Mouse (Mus musculus) G1E (cell line): ENCODE measurements around the gene Rnf2. TPM values are rescaled to one million over a fixed set of nuclear protein-coding genes. Genes with fewer than 3 reads are reported as not detected.

Experiments used
- ATAC-seq: 2 replicates; pipeline ENCODE4 v1.8.0; 2016; ENCODE audit warnings: mild to moderate bottlenecking; ENCODE audit not compliant: insufficient number of reproducible peaks, poor library complexity, low FRiP score, severe bottlenecking; ENCODE audit errors: extremely low read depth
- DNase-seq: peaks from one replicate; pipeline ENCODE4 v3.0.0; 2012; ENCODE audit warnings: low spot score
- H3K27me3 ChIP-seq: 2 replicates; pipeline ENCODE4 v1.6.1; 2012; ENCODE audit warnings: mild to moderate bottlenecking, low read length, inconsistent platforms; ENCODE audit not compliant: insufficient read depth
- H3K36me3 ChIP-seq: replicated peaks from 2 replicates; pipeline ENCODE3; 2012; ENCODE audit warnings: mild to moderate bottlenecking, inconsistent platforms
- H3K4me1 ChIP-seq: 2 replicates; pipeline ENCODE4 v1.6.1; 2012; ENCODE audit warnings: low read depth, low read length, inconsistent platforms, mixed read lengths; ENCODE audit not compliant: insufficient read depth
- H3K4me3 ChIP-seq: 2 replicates; pipeline ENCODE4 v1.5.1; 2012; ENCODE audit warnings: low read depth, mild to moderate bottlenecking, inconsistent platforms, low read length, moderate library complexity, mixed read lengths
- H3K9me3 ChIP-seq: replicated peaks from 2 replicates; pipeline ENCODE4 v1.6.1; 2012; ENCODE audit warnings: inconsistent platforms
- CTCF ChIP-seq: IDR thresholded peaks from 2 replicates; pipeline ENCODE4 v1.5.1; 2012; ENCODE audit warnings: low read depth, low read length, inconsistent platforms, mixed read lengths
- GATA1 ChIP-seq: IDR thresholded peaks from 2 replicates; pipeline ENCODE4 v1.6.1; 2012; ENCODE audit warnings: borderline replicate concordance, low read length, inconsistent platforms, mixed read lengths
- GATA2 ChIP-seq: IDR thresholded peaks from 2 replicates; pipeline ENCODE4 v1.6.1; 2012; ENCODE audit warnings: low read depth, low read length, inconsistent platforms, borderline replicate concordance
- POLR2AphosphoS5 ChIP-seq: IDR thresholded peaks from 2 replicates; pipeline ENCODE4 v1.6.1; 2012; ENCODE audit warnings: low read depth, low read length, inconsistent platforms; ENCODE audit not compliant: insufficient replicate concordance
- TAL1 ChIP-seq: conservative IDR thresholded peaks from 2 replicates; pipeline ENCODE4 v1.6.1; 2012; ENCODE audit warnings: low read depth, low read length, inconsistent platforms, mixed read lengths
- polyA plus RNA-seq: library from polyadenylated mRNA; stranded (reverse); fragments of >175 nt; gene quantifications from 2 replicates; pipeline ENCODE4 v1.2.3, GENCODE M21; 2012
- total RNA-seq, 2 experiments: library from RNA; stranded (forward) in 1 of 2; stranded (reverse) in 1 of 2; fragments of 200-1000 nt in 1 of 2; fragments of >200 nt in 1 of 2; fragmentation: Nextera tagmentation in 1 of 2; gene quantifications; 2 replicates each; pipeline ENCODE4 v1.2.3; 2014 to 2017

Rnf2 gene
- total and polyA plus RNA-seq, 3 experiments = 92.5 to 192 (median 166) TPM

- no peak for TF ChIP-seq TAL1
- TF ChIP-seq GATA1 = no peak
- TF ChIP-seq POLR2AphosphoS5 = no peak
- no peak for TF ChIP-seq CTCF
- TF ChIP-seq GATA2 = no peak
- ATAC-seq (0 out of 2 replicates have a peak, but pooled peaks have one; percentile 15), DNase-seq (peak; percentile 53)
- Histone ChIP-seq H3K4me1 (peaks cover 40% of the 10 kb centered on the region), H3K4me3 (peak overlapping the region; percentile 80), H3K27me3 (peaks cover 6% of the 10 kb centered on the region), H3K9me3 (no peaks in the 10 kb centered on the region), H3K36me3 (peaks cover 8% of the 10 kb centered on the region)
Observed at GRCm38 (mm10) chr1:151499815-151500501, 797 bp downstream of the Rnf2 start.

GRCm38 (mm10) chr1:151498381-151498780 is 2.4 kb downstream of the Rnf2 start:
- peaks cover 16% of the 10 kb centered on the region for H3K36me3 ChIP-seq
- peaks cover 52% of the 10 kb centered on the region for H3K4me1 ChIP-seq
- TF ChIP-seq POLR2AphosphoS5 (no peak), GATA1 (no peak), CTCF (no peak), TAL1 (no peak), GATA2 (no peak)
- H3K9me3 ChIP-seq = no peaks in the 10 kb centered on the region
- ATAC-seq = no peak
- no peak overlapping the region for H3K4me3 ChIP-seq
- H3K27me3 ChIP-seq = peaks cover 6% of the 10 kb centered on the region
- DNase-seq = no peak

DNA sequence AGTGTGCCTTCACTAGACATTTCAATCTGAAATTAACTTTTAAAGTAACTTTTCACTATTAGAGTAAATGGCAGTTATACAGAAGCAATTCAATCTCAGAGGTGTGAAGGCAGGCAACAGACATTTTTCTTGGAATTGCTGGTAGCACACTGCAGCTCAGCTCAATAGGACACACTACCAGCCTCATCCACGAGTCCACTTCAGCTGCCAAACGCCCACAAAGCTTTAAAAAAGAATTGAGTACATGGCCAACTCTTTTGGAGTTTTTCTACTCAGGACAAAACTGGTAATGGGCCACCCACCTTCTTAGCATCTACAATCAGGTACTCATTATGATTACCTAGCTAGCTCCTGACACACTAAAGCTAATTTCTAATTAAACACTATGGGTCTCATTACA is 2.8 kb downstream of the Rnf2 start:
- H3K36me3 ChIP-seq = peaks cover 18% of the 10 kb centered on the region
- peaks cover 55% of the 10 kb centered on the region for H3K4me1 ChIP-seq
- no peak overlapping the region for H3K4me3 ChIP-seq
- peaks cover 6% of the 10 kb centered on the region for H3K27me3 ChIP-seq
- no peak for TF ChIP-seq GATA1
- DNase-seq = no peak
- no peaks in the 10 kb centered on the region for H3K9me3 ChIP-seq
- no peak for ATAC-seq

DNA sequence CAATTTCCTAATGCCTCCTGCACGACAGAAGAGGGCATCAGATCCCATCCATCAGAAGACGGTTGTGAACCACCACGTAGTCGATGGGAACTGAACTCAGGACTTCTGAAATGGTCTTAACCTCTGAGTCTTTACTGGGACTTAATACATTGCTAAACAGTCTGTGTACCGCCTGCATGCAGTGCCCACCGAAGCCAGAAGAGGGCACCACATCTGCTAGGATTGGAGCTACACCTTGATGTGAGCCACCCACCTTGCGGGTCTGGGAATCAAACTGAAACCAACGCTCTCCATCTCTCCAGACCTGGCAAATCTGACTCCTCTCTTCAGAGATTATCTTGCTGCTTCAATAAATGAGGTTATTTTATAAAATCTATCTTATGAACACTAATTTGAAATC is 3.7 kb downstream of the Rnf2 start:
- TF ChIP-seq GATA1 = no peak
- TF ChIP-seq CTCF = peak; percentile 74
- Histone ChIP-seq H3K4me3 (no peak overlapping the region), H3K4me1 (peaks cover 59% of the 10 kb centered on the region), H3K36me3 (peaks cover 18% of the 10 kb centered on the region), H3K9me3 (no peaks in the 10 kb centered on the region), H3K27me3 (peaks cover 4% of the 10 kb centered on the region)
- DNase-seq (no peak), ATAC-seq (no peak)

DNA sequence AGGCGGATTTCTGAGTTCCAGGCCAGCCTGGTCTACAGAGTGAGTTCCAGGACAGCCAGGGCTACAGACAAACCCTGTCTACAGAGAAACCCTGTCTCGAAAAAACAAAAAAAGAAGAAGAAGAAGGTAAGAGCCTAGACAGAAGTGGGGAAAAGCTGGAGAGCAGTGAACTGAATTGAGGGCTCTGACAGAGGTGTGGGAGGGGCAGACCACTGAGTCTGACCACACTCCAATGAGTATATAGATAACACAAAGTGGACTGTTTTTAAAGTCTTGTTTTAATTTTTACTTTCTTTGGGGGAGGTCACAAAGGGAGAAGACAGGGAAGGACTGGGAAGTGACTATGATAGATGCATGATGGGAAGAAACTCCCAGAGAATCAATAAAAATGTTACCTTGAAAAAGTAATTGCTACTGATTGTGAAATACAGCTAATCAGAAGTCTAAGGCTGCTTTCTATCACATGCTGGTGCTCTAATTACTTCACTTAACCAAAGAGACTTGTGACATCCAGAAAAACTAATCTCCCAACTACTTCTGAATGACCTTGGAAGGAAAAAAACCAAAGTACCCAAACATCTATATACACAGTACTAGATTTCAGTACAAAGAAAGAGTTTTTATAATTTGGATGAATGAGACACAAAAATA is 5.0 kb downstream of the Rnf2 start:
- ATAC-seq (no peak), DNase-seq (no peak)
- no peaks in the 10 kb centered on the region for H3K27me3 ChIP-seq
- no peaks in the 10 kb centered on the region for H3K9me3 ChIP-seq
- H3K4me1 ChIP-seq = peaks cover 60% of the 10 kb centered on the region
- no peak overlapping the region for H3K4me3 ChIP-seq
- peaks cover 21% of the 10 kb centered on the region for H3K36me3 ChIP-seq
- TF ChIP-seq POLR2AphosphoS5 = no peak
- TF ChIP-seq GATA1 = no peak
- no peak for TF ChIP-seq TAL1
- no peak for TF ChIP-seq GATA2
- TF ChIP-seq CTCF = no peak

DNA sequence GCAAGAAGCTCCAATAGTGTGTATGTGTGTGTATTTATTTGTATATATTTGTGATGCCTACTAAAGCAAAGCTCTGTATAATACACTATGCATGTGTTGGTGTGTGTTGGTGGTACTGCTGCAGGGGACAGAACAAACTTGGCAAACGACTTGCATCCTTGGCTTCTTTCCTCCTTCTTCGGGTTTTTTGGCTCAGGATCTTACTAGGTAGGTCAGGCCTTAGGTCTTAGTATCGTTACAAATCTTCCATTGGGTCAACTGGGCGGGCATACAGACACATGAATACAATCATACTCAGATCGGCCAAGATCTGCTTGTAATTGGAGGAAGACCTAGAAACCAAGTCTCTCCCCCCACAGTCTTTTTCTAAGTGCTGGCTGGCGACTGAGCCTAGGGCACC is 6.0 kb downstream of the Rnf2 start:
- Histone ChIP-seq H3K4me3 (no peak overlapping the region), H3K9me3 (no peaks in the 10 kb centered on the region), H3K36me3 (peaks cover 26% of the 10 kb centered on the region), H3K27me3 (no peaks in the 10 kb centered on the region), H3K4me1 (peaks cover 64% of the 10 kb centered on the region)
- TF ChIP-seq POLR2AphosphoS5 = no peak
- no peak for TF ChIP-seq CTCF
- no peak for TF ChIP-seq GATA1
- TF ChIP-seq GATA2 = no peak
- TF ChIP-seq TAL1 = no peak
- no peak for DNase-seq
- ATAC-seq = no peak

DNA sequence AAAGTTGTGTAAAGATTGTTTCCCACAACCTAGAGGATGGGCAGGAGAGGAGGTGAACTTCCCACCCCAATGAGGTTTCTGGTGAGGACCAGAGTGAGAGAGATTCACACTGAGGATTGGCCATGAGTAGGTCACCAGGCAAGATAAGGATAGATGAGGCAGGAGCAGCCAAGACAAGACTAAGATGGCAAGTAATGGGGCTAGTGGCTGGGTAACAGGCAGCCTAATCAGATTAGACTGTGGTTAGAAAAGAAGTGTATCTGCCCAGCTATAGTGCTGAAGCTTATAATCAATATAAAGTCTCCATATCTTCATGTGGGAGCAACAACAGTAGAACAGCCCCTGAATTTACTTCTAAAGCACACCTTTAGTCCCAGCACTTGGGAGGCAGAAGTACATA is 6.9 kb downstream of the Rnf2 start:
- Histone ChIP-seq H3K27me3 (no peaks in the 10 kb centered on the region), H3K4me1 (peaks cover 61% of the 10 kb centered on the region), H3K36me3 (peaks cover 29% of the 10 kb centered on the region), H3K9me3 (no peaks in the 10 kb centered on the region), H3K4me3 (no peak overlapping the region)
- no peak for TF ChIP-seq CTCF
- ATAC-seq (no peak), DNase-seq (no peak)
